Mouse (Mus musculus) megakaryocyte, embryonic 14.5 days (primary cell): ENCODE measurements around the gene Nfib.

Experiments used
- FLI1 ChIP-seq: IDR thresholded peaks from 2 replicates; pipeline ENCODE4 v1.6.1; 2012; ENCODE audit warnings: low read length, inconsistent platforms, mixed read lengths
- GATA1 ChIP-seq: IDR thresholded peaks from 3 replicates; pipeline ENCODE4 v1.6.1; 2012; ENCODE audit warnings: mixed read lengths, low read length, inconsistent platforms, borderline replicate concordance

DNA sequence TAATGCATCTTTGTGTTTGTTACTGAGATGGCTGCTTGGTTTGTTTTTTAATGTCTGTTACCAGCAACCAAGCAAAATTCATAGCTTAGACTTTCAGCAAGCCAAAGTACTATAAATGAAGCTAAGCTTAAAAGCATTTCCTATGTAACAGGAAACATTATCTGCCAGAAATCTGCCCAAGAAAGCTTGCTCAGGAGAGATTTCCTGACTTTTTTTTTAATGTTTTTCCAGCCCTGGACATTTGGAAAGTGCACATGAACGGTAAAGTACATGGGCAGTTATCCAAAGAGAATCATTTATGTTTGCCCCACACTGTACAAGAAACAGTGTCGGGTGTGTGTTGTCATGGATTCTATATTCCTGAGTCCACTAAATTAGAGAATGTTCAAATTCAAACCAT lies 429.6 kb downstream of the Nfib start:
- no peak for TF ChIP-seq GATA1
- no peak for TF ChIP-seq FLI1
